Mouse (Mus musculus): ENCODE results near the gene Gab2.

- TF ChIP-seq ZC3H11A (IDR thresholded peaks at IDR 0.05; ENCODE audit: borderline replicate concordance, low read depth, low read length) (no peak), CHD2 (IDR thresholded peaks at IDR 0.05; ENCODE audit: low read depth, low read length) (no peak), MAFK (IDR thresholded peaks at IDR 0.05; ENCODE audit: insufficient read depth, low read depth, low read length) (no peak), ZNF384 (IDR thresholded peaks at IDR 0.05; ENCODE audit: low read depth, low read length) (no peak), HCFC1 (IDR thresholded peaks at IDR 0.05; ENCODE audit: borderline replicate concordance, insufficient read depth, low read length) (no peak)
Observed at GRCm38 (mm10) chr7:97333113-97333898, 251.9 kb downstream of the Gab2 start.

Measured in ES-E14 (cell line).